Mouse (Mus musculus): ENCODE data around the gene Mfsd12. TPM values are rescaled to one million over a fixed set of nuclear protein-coding genes. Genes with fewer than 3 reads are reported as not detected.
A peak's percentile ranks its signal among the peaks of the same experiment; 100 is the strongest.

Mfsd12 gene
- polyA plus RNA-seq, 1 experiment from 2014 or later, result 8.4 TPM

DNA sequence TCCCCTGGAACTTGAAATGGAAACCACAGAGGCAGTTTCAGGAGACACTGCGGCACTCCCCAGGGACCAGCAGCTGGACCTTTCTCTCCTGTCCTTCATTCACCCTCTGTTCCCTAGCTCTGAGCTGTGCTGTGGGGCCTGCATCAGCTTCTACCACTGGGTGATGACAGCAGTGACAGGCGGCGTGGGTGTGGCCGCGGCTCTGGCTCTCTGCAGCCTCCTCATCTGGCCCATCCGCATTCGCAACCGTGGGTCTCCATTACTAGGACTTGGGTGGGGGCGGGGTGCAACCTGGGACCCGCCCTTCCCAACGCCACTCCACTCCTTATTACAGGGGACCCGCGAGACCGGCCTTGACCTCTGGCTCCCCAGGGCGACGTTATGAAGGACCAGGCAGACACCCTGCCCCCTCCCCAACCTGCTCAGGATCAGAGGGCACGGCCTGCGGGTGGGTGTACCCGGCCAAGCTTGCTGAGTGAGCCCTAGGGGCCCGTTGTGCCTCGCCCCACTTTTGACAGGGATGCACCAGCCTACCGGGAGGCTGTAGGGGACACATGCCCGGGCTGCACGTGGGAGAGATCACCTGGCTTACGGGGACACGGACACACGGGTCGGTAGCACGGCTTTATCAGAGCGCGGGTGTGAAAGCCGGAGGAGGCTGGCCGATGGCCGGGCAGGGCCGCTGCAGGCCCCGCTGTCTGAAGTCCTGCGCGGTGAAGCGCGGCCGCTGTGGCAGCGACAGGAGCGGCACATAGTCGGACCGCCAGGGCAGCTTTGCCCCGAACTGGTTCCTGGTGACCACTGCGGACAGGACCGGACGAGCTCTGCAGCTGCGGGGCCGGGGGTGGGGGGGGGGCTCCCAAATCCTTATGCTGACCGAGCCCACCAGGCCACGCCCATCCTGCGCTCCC lies 6.4 kb downstream of the Mfsd12 start:
- peaks cover 40% of the 10 kb centered on the region for H3K27me3 ChIP-seq

GRCm38 (mm10) chr10:81364666-81365065 lies 7.4 kb downstream of the Mfsd12 start:
- H3K9ac ChIP-seq, result peak overlapping the region; percentile 44
- H3K4me2 ChIP-seq, result peak overlapping the region; percentile 64
- H3K9me3 ChIP-seq, result no peaks in the 10 kb centered on the region
- H3K4me1 ChIP-seq, result peaks cover 59% of the 10 kb centered on the region
- ATAC-seq (ENCODE audit: low FRiP score), result 0 out of 2 replicates have a peak, but pooled peaks have one; percentile 7
- peak overlapping the region; percentile 35 for H3K4me3 ChIP-seq (replicated peaks)
- H3K27me3 ChIP-seq, result peaks cover 34% of the 10 kb centered on the region
- peaks cover 36% of the 10 kb centered on the region for H3K36me3 ChIP-seq (replicated peaks)
- WGBS, result 12% methylated on average over 28 of the region's 28 CpGs
- H3K27ac ChIP-seq, result no peak overlapping the region

More for the DNA sequence above, 6.4 kb downstream of the Mfsd12 start:
- no peaks in the 10 kb centered on the region for H3K9me3 ChIP-seq
- H3K36me3 ChIP-seq (replicated peaks), result peaks cover 26% of the 10 kb centered on the region
- 10% methylated on average over 54 of the region's 54 CpGs for WGBS
- H3K27ac ChIP-seq, result no peak overlapping the region
- H3K4me3 ChIP-seq (replicated peaks), result peak overlapping the region; percentile 35
- peak; percentile 13; the same call in 1 of the 2 replicates for ATAC-seq (ENCODE audit: low FRiP score)
- H3K9ac ChIP-seq, result peak overlapping the region; percentile 44
- peaks cover 69% of the 10 kb centered on the region for H3K4me1 ChIP-seq
- peak overlapping the region; percentile 64 for H3K4me2 ChIP-seq

- Histone ChIP-seq H3K27ac (no peak overlapping the region), H3K27me3 (peaks cover 33% of the 10 kb centered on the region), H3K9me3 (no peaks in the 10 kb centered on the region), H3K4me1 (peaks cover 56% of the 10 kb centered on the region), H3K4me2 (0 out of 2 replicates have a peak overlapping the region, but pooled peaks have one; percentile 64), H3K36me3 (replicated peaks) (peaks cover 40% of the 10 kb centered on the region), H3K9ac (no peak overlapping the region), H3K4me3 (replicated peaks) (no peak overlapping the region)
- ATAC-seq (ENCODE audit: low FRiP score), result peak; percentile 19; the same call in 1 of the 2 replicates
- WGBS, result 24% methylated on average over 4 of the region's 4 CpGs
Measured at GRCm38 (mm10) chr10:81365073-81365472, 7.8 kb downstream of the Mfsd12 start.

- Histone ChIP-seq H3K36me3 (replicated peaks) (peaks cover 48% of the 10 kb centered on the region), H3K9ac (peak within 1 kb of the TSS; percentile 44), H3K4me3 (replicated peaks) (peak within 1 kb of the TSS; percentile 35), H3K27me3 (peaks cover 33% of the 10 kb centered on the region), H3K27ac (no peak within 1 kb of the TSS; the same call in 1 of the 2 replicates), H3K4me1 (peaks cover 51% of the 10 kb centered on the region), H3K9me3 (no peaks in the 10 kb centered on the region), H3K4me2 (peak within 1 kb of the TSS; percentile 64)
- WGBS, result 18% methylated on average over 12 of the region's 12 CpGs
- ATAC-seq (ENCODE audit: low FRiP score), result no peak
Measured at GRCm38 (mm10) chr10:81365672-81366476, 8.6 kb downstream of the Mfsd12 start, which contains the start of gene 4930404N11Rik. Gene 4930404N11Rik (minus strand): TSS chr10:81365816.

DNA sequence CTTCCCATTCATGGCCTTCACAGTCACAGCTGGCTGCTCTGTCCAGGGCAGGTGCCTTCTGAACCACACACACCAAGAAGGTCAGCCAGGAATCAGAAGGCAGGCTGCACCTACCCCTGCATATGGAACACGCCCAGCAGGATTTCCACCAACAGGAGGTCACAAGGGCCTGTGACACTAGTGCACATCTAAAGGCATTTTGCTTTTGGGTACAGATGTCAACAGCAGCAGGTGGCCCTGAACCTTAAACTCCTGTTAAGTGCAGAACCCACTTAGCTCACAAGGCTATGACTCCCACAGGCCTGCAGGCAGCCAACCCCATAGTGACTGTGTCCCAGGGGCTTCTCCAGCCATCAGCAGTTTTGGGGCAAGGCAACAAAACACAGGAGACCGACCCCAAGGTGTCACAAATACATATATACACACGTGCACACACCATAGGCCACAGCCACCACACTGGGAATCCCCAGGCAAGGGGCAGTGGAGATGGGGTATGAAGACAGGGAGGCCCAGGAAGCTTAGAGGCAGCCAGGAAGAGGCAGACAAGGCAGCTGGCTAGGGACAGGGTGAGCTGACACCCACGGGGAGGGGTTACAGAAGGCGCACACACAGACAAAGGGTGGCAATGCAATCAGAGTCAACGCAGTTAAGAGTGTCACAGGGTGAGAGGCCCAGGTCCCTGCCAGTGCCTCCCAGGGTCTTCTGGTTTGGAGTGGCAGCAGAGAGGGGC lies 9.4 kb downstream of the Mfsd12 start:
- Histone ChIP-seq H3K4me3 (replicated peaks) (no peak overlapping the region), H3K36me3 (replicated peaks) (peaks cover 56% of the 10 kb centered on the region), H3K27ac (no peak overlapping the region), H3K4me2 (no peak overlapping the region), H3K27me3 (peaks cover 33% of the 10 kb centered on the region), H3K9ac (no peak overlapping the region), H3K4me1 (peaks cover 48% of the 10 kb centered on the region), H3K9me3 (no peaks in the 10 kb centered on the region)
- no peak for ATAC-seq (ENCODE audit: low FRiP score)
- 84% methylated on average over 6 of the region's 6 CpGs for WGBS

- 84% methylated on average over 6 of the region's 6 CpGs for WGBS
- H3K4me3 ChIP-seq (replicated peaks), result no peak overlapping the region; the same call in 1 of the 2 replicates
- no peak for ATAC-seq (ENCODE audit: low FRiP score)
- H3K9me3 ChIP-seq, result no peaks in the 10 kb centered on the region
- H3K4me2 ChIP-seq, result no peak overlapping the region
- 0 out of 2 replicates have a peak overlapping the region, but pooled peaks have one; percentile 13 for H3K27ac ChIP-seq
- H3K9ac ChIP-seq, result no peak overlapping the region
- peaks cover 61% of the 10 kb centered on the region for H3K36me3 ChIP-seq (replicated peaks)
- peaks cover 48% of the 10 kb centered on the region for H3K4me1 ChIP-seq
- H3K27me3 ChIP-seq, result peaks cover 33% of the 10 kb centered on the region
Measured at GRCm38 (mm10) chr10:81367207-81367495, 9.9 kb downstream of the Mfsd12 start.

DNA sequence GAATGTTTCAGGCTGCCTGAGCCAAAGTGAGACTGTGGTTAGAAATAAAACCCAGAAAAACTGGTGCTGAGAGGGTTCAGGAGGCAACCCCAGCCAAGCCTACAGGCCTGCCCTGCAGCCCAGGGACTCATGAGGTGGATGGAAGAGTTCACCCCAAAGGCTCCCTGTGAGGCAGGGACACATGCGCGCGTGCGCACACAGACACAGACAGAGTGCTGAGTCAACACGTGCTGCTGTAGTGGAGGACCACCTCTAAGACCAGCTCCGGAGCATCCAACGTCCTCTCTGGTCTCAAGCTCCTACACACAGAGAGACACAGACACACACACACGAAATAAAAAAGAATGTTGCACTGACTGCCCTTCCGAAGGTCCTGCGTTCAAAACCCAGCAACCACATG lies 18.0 kb downstream of the Mfsd12 start:
- H3K4me1 ChIP-seq, result peaks cover 30% of the 10 kb centered on the region
- H3K4me3 ChIP-seq (replicated peaks), result no peak overlapping the region
- H3K36me3 ChIP-seq (replicated peaks), result peaks cover 54% of the 10 kb centered on the region
- H3K9ac ChIP-seq, result no peak overlapping the region
- no peaks in the 10 kb centered on the region for H3K27me3 ChIP-seq
- ATAC-seq (ENCODE audit: low FRiP score), result no peak
- no peaks in the 10 kb centered on the region for H3K9me3 ChIP-seq
- H3K27ac ChIP-seq, result no peak overlapping the region
- WGBS, result 94% methylated on average over 10 of the region's 10 CpGs
- H3K4me2 ChIP-seq, result no peak overlapping the region; the same call in 1 of the 2 replicates

DNA sequence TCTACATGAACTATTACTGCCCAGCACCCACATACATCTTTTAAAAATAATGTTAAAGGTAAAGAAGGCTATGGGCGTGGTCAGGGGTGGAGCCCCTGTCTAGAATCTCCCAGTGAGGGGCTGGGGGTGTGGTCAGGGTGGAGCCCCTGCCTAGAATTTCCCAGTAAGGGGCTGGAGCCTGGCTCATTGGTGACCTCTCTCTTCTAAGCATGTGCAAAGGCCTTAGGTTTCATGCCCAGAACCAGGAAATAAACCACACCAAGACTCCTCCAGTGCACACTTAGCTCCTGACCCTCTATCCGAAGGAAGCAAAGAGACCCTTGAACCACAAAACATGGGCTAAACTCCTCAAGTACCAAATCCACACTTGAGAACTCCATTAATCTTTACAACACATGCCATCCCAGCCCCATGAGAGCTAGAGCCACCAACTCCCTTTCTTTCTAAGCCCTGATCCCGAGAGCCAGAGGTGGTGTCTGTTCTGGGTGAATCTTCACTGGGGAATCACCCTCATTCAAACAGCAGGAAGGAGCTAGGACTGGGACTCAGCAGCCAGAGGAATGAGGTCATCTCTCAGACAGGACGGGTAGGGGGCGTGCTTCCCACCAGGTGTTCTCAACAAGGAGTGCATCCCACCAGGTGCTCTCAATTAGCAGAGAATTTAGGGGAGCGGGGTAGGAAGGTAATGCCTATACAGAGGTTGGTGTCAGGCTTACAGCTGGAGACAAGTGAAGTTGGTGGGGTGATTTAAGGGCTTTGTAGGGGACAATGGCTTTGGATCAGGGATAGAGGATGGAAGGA lies 19.5 kb downstream of the Mfsd12 start:
- Histone ChIP-seq H3K36me3 (replicated peaks) (peaks cover 39% of the 10 kb centered on the region), H3K4me2 (peak overlapping the region; percentile 78), H3K27me3 (0 out of 2 replicates have a peak, but pooled peaks cover under 1% of the 10 kb centered on the region), H3K9me3 (no peaks in the 10 kb centered on the region), H3K4me1 (peaks cover 30% of the 10 kb centered on the region), H3K27ac (no peak overlapping the region), H3K4me3 (replicated peaks) (peak overlapping the region; percentile 88), H3K9ac (peak overlapping the region; percentile 97)
- 38% methylated on average over 6 of the region's 6 CpGs for WGBS
- no peak for ATAC-seq (ENCODE audit: low FRiP score)

- no peak for ATAC-seq (ENCODE audit: low FRiP score)
- H3K4me1 ChIP-seq, result peaks cover 30% of the 10 kb centered on the region
- H3K9ac ChIP-seq, result peak overlapping the region; percentile 97
- peak overlapping the region; percentile 78 for H3K4me2 ChIP-seq
- H3K36me3 ChIP-seq (replicated peaks), result peaks cover 35% of the 10 kb centered on the region
- WGBS, result 53% methylated on average over 2 of the region's 2 CpGs
- peak overlapping the region; percentile 88 for H3K4me3 ChIP-seq (replicated peaks)
- no peaks in the 10 kb centered on the region for H3K9me3 ChIP-seq
- H3K27me3 ChIP-seq, result 0 out of 2 replicates have a peak, but pooled peaks cover 5% of the 10 kb centered on the region
- peak overlapping the region; percentile 79 for H3K27ac ChIP-seq
Measured at GRCm38 (mm10) chr10:81377362-81377664, 20.0 kb downstream of the Mfsd12 start.

DNA sequence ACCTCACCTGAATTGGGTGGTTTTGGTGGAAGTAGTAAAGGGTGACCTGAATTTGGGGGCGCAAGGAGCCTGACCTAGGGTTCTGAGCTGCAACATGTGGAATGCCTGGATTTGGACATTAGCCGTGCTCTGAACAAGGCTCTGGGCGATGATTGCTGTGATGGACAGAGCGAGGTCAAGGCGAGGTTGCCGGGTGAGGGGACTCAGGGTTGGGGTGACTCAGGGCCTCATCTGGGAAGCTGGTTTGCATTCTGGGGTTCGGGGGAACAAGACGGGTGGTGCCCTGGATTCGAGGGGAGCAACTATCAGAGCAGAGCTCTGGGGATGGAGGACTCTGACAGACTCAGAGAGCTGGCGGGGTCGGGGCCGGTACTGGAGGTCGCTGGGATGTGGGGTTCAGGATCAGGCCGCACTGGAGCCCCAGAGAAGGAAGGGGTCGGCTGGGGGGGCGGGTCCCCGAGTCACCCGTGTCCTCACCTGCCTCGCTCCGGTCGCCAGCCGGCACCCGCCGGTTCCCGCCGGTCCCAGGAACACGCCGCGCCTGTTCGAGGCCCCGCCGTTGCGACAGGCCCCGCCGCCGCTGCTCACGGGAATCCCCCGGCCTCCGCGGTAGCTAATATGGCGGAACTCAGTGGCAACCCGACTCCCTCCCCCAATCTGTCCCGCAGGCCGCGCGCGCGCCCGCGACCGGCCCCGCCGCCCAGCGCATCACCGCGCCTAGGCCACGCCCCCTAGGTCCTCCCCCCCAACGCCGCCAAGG lies 20.7 kb downstream of the Mfsd12 start, which contains the start of gene Fzr1:
Fzr1 (minus strand) TSS at position 724 of the 760 bp plus-strand sequence.
- H3K9ac ChIP-seq, result peak within 1 kb of the TSS; percentile 97
- WGBS, result under 1% methylated on average over 50 of the region's 59 CpGs
- H3K27ac ChIP-seq, result peak within 1 kb of the TSS; percentile 82
- peak; percentile 75 for ATAC-seq (ENCODE audit: low FRiP score)
- H3K36me3 ChIP-seq (replicated peaks), result peaks cover 29% of the 10 kb centered on the region
- peak within 1 kb of the TSS; percentile 78 for H3K4me2 ChIP-seq
- 0 out of 2 replicates have a peak, but pooled peaks cover 5% of the 10 kb centered on the region for H3K27me3 ChIP-seq
- no peaks in the 10 kb centered on the region for H3K9me3 ChIP-seq
- H3K4me1 ChIP-seq, result peaks cover 30% of the 10 kb centered on the region
- peak within 1 kb of the TSS; percentile 88 for H3K4me3 ChIP-seq (replicated peaks)

All from forebrain, embryonic 12.5 days (tissue).